Comparison of ENCODE assay signal across 9 mouse cellular contexts in genomic region chr5:119777836-119778235, GRCm38 (mm10). TPM values are rescaled to one million over a fixed set of nuclear protein-coding genes. Genes with fewer than 3 reads are reported as not detected.
DNase-seq lines count a peak whose midpoint lies in the region; ATAC-seq and TF ChIP-seq lines count a peak whose summit lies in the region.
"Had no signal": no experiment of that assay in that cellular context is flagged by ENCODE, and none has a peak within 500 bp of the region (broad histone marks: within the 10 kb centered on the region; RNA-seq: fewer than 3 reads in every experiment).

No protein-coding gene starts in this region.

- no peaks in the 10 kb centered on the region for H3K9me3 ChIP-seq in limb, embryonic 14.5 days (ENCODE audit: control insufficient read depth, low read length)
- H3K9me3 ChIP-seq in limb, embryonic 10.5 days (replicated peaks) = no peaks in the 10 kb centered on the region
- H3K9me3 ChIP-seq: liver, embryonic 15.5 days had no signal

- H3K27ac ChIP-seq in limb, embryonic 14.5 days (replicated peaks; ENCODE audit: low read depth, low read length) = no peak overlapping the region
- no peak overlapping the region for H3K27ac ChIP-seq in limb, embryonic 10.5 days
- H3K27ac ChIP-seq: liver, embryonic 15.5 days had no signal

- H3K27me3 ChIP-seq in limb, embryonic 14.5 days (ENCODE audit: control insufficient read depth, insufficient read depth, low read length) = no peaks in the 10 kb centered on the region
- peaks cover 24% of the 10 kb centered on the region for H3K27me3 ChIP-seq in limb, embryonic 10.5 days (ENCODE audit: low read depth, poor library complexity, severe bottlenecking)

- H3K4me2 ChIP-seq in limb, embryonic 14.5 days (replicated peaks; ENCODE audit: low read depth, low read length, severe bottlenecking) = no peak overlapping the region
- H3K4me2 ChIP-seq: liver, embryonic 15.5 days had no signal

- peak; percentile 19 for DNase-seq in cerebellum, adult 9-10 months
- DNase-seq in cerebellum, postnatal 36 days = no peak
- peak; percentile 86 for DNase-seq in limb, embryonic 14.5 days (ENCODE audit: low spot score)
- no peak for DNase-seq in limb, embryonic 10.5 days (ENCODE audit: low spot score)
- DNase-seq in ZHBTc4 (ENCODE audit: low read depth, low spot score) = peak; percentile 47
- DNase-seq in layer of hippocampus, postnatal 14 days (ENCODE audit: low spot score in 2 of 2) = peak; percentile 9 to 58
- no peak for DNase-seq in adrenal gland, adult 8-10 months

- H3K36me3 ChIP-seq in limb, embryonic 14.5 days (ENCODE audit: control insufficient read depth, insufficient read depth, low read length) = no peaks in the 10 kb centered on the region
- no peaks in the 10 kb centered on the region for H3K36me3 ChIP-seq in limb, embryonic 10.5 days
- H3K36me3 ChIP-seq: liver, embryonic 15.5 days had no signal

- no peak for ATAC-seq in limb, embryonic 14.5 days (ENCODE audit: low FRiP score, low read depth)
- no peak for ATAC-seq in inflammation-experienced regulatory T-cells, adult 6 months

- 0 out of 2 replicates have a peak, but pooled peaks cover 9% of the 10 kb centered on the region for H3K4me1 ChIP-seq in limb, embryonic 14.5 days (ENCODE audit: control insufficient read depth, insufficient read depth, low read length)
- peaks cover 27% of the 10 kb centered on the region for H3K4me1 ChIP-seq in limb, embryonic 10.5 days
- H3K4me1 ChIP-seq: liver, embryonic 15.5 days had no signal

- no peak overlapping the region for H3K4me3 ChIP-seq in limb, embryonic 14.5 days (replicated peaks; ENCODE audit: low read length)
- no peak overlapping the region for H3K4me3 ChIP-seq in limb, embryonic 10.5 days
- H3K4me3 ChIP-seq: liver, embryonic 15.5 days had no signal

- H3K9ac ChIP-seq in limb, embryonic 14.5 days (ENCODE audit: low read depth, low read length, severe bottlenecking) = no peak overlapping the region
- H3K9ac ChIP-seq: liver, embryonic 15.5 days had no signal

- 22% methylated on average over 2 of the region's 2 CpGs for WGBS in limb, embryonic 14.5 days
- 17% methylated on average over 2 of the region's 2 CpGs for WGBS in limb, embryonic 10.5 days

- no peak for TF ChIP-seq POLR2A in limb, embryonic 14.5 days (IDR thresholded peaks at IDR 0.05; ENCODE audit: borderline replicate concordance, extremely low read depth, insufficient read depth, insufficient read length)

RNA-seq across cellular contexts. Expression of gene Tbx5, which starts 54.6 kb away (rescaled TPM):
- 36.9 and 39.3 TPM in 2 replicates for polyA plus RNA-seq in limb, embryonic 14.5 days (2012; rRNA removed)
- 22.4 and 29.3 TPM in 2 replicates for polyA plus RNA-seq in limb, embryonic 14.5 days (2014; fragmentation: Nextera tagmentation; extraction: Ambion mirVana)
- 35.6 and 39.1 TPM in 2 replicates for polyA plus RNA-seq in limb, embryonic 10.5 days (2016; fragmentation: Nextera tagmentation; extraction: Ambion mirVana)
- not detected for total RNA-seq in layer of hippocampus, postnatal 14 days (2021)
- not detected for polyA plus RNA-seq in inflammation-experienced regulatory T-cells, adult 6 months (2017; shearing (Covaris generic))
- total RNA-seq in adrenal gland, adult 8-10 months (2022) = under 1 TPM in 3 of 4 experiments, not detected in 1; 0.17 to 0.20 (median 0.19) TPM

Comparison
In these comparisons a context has a peak if more than half of its experiments do, and no peak if none do; other contexts are left out.
1. DNase-seq: peak in cerebellum, adult 9-10 months (single experiment), limb, embryonic 14.5 days (single experiment), ZHBTc4 (single experiment) and layer of hippocampus, postnatal 14 days (2 of 2); none in cerebellum, postnatal 36 days (0 of 2), limb, embryonic 10.5 days (single experiment) and adrenal gland, adult 8-10 months (single experiment).
2. RNA of gene Tbx5, which starts 54.6 kb away (polyA plus RNA-seq): 22.4 to 39.3 TPM in limb, embryonic 14.5 days and 35.6 to 39.1 TPM in limb, embryonic 10.5 days; not detected in inflammation-experienced regulatory T-cells, adult 6 months; every median in the first group is over 10 times any median in the second.